Mouse (Mus musculus) 3T3-L1 (cell line): ENCODE results near the gene Nfib.

Experiments
- DNase-seq: peaks from one replicate; pipeline ENCODE4 v3.0.0-alpha.2; 2015; ENCODE audit warnings: low read depth, low spot score

The Nfib gene

GRCm38 (mm10) chr4:82398282-82398681, 307.3 kb downstream of the Nfib start:
- no peak for DNase-seq

GRCm38 (mm10) chr4:82396805-82397204, 308.7 kb downstream of the Nfib start:
- DNase-seq = no peak

GRCm38 (mm10) chr4:82396003-82396402, 309.5 kb downstream of the Nfib start:
- DNase-seq = no peak

- no peak for DNase-seq
Observed at GRCm38 (mm10) chr4:82394346-82394745, 311.2 kb downstream of the Nfib start.

- no peak for DNase-seq
Observed at GRCm38 (mm10) chr4:82393021-82393420, 312.5 kb downstream of the Nfib start.

- DNase-seq = no peak
Observed at GRCm38 (mm10) chr4:82392496-82392895, 313.1 kb downstream of the Nfib start.

GRCm38 (mm10) chr4:82391726-82392472, 313.7 kb downstream of the Nfib start:
- no peak for DNase-seq

- DNase-seq = no peak
Observed at GRCm38 (mm10) chr4:82390545-82390944, 315.0 kb downstream of the Nfib start.

- DNase-seq = no peak
Observed at GRCm38 (mm10) chr4:82389876-82390275, 315.7 kb downstream of the Nfib start.

GRCm38 (mm10) chr4:82387620-82388019, 317.9 kb downstream of the Nfib start:
- no peak for DNase-seq

- peak; percentile 88 for DNase-seq
Observed at GRCm38 (mm10) chr4:82386222-82386993, 319.1 kb downstream of the Nfib start.

GRCm38 (mm10) chr4:82385638-82386037, 319.9 kb downstream of the Nfib start:
- DNase-seq = no peak

- DNase-seq = no peak
Observed at GRCm38 (mm10) chr4:82383991-82384731, 321.4 kb downstream of the Nfib start.

GRCm38 (mm10) chr4:82383346-82383745, 322.2 kb downstream of the Nfib start:
- no peak for DNase-seq

- DNase-seq = no peak
Observed at GRCm38 (mm10) chr4:82381786-82382185, 323.8 kb downstream of the Nfib start.

- DNase-seq = no peak
Observed at GRCm38 (mm10) chr4:82380578-82380977, 325.0 kb downstream of the Nfib start.

- DNase-seq = no peak
Observed at GRCm38 (mm10) chr4:82378050-82378449, 327.5 kb downstream of the Nfib start.

GRCm38 (mm10) chr4:82377621-82378020, 327.9 kb downstream of the Nfib start:
- no peak for DNase-seq

GRCm38 (mm10) chr4:82374560-82374959, 331.0 kb downstream of the Nfib start:
- no peak for DNase-seq

GRCm38 (mm10) chr4:82372217-82372616, 333.3 kb downstream of the Nfib start:
- no peak for DNase-seq

- no peak for DNase-seq
Observed at GRCm38 (mm10) chr4:82371471-82371870, 334.1 kb downstream of the Nfib start.
